Comparison of ENCODE assay signal across 8 mouse cellular contexts in genomic region chr12:86726120-86726640, GRCm38 (mm10). TPM values are rescaled to one million over a fixed set of nuclear protein-coding genes. Genes with fewer than 3 reads are reported as not detected.
A peak's percentile ranks its signal among the peaks of the same experiment; 100 is the strongest.
DNase-seq lines count a peak whose midpoint lies in the region; ATAC-seq lines count a peak whose summit lies in the region.

Angel1 (minus strand) TSS chr12:86726460.

- peak within 1 kb of the TSS; percentile 67 for H3K9ac ChIP-seq in hindbrain, embryonic 12.5 days

- H3K27me3 ChIP-seq in hindbrain, embryonic 12.5 days: no peaks in the 10 kb centered on the region

- peak within 1 kb of the TSS; percentile 57 for H3K4me3 ChIP-seq in hindbrain, embryonic 12.5 days

- peak within 1 kb of the TSS; percentile 25; the same call in 1 of the 2 replicates for H3K27ac ChIP-seq in hindbrain, embryonic 12.5 days

- no peaks in the 10 kb centered on the region for H3K9me3 ChIP-seq in hindbrain, embryonic 12.5 days (replicated peaks)

- no peaks in the 10 kb centered on the region for H3K36me3 ChIP-seq in hindbrain, embryonic 12.5 days

- peak; percentile 98 for ATAC-seq in hindbrain, embryonic 12.5 days (ENCODE audit: low FRiP score)

- DNase-seq in NIH3T3 (ENCODE audit: low read depth): peak; percentile 98
- DNase-seq in cerebellum, postnatal 10 days: peak; percentile 99 to 100
- DNase-seq in frontal cortex, postnatal 10 days (ENCODE audit: low spot score in 2 of 2): peak; percentile 95 to 96
- DNase-seq in layer of hippocampus, postnatal 14 days (ENCODE audit: low spot score in 2 of 2): peak; percentile 91 to 96
- DNase-seq in lung, postnatal 14 days: peak; percentile 98
- DNase-seq in retina, adult 2 months (ENCODE audit: low read depth, low spot score): peak; percentile 92
- DNase-seq in thymus, postnatal 36 days: peak; percentile 99

- peak within 1 kb of the TSS; percentile 66 for H3K4me2 ChIP-seq in hindbrain, embryonic 12.5 days (replicated peaks)

- H3K4me1 ChIP-seq in hindbrain, embryonic 12.5 days: peaks cover 22% of the 10 kb centered on the region

- under 1% methylated on average over 36 of the region's 44 CpGs for WGBS in hindbrain, embryonic 12.5 days

RNA-seq across cellular contexts. Expression of gene Angel1, which starts in this region (rescaled TPM):
- polyA plus RNA-seq in hindbrain, embryonic 12.5 days (2016; fragmentation: Nextera tagmentation; extraction: Ambion mirVana): 15.8 and 17.0 TPM in 2 replicates
- 1 to 10 TPM; 5.9 to 6.2 TPM for total RNA-seq in layer of hippocampus, postnatal 14 days (2021)

Comparison
In these comparisons a context has a peak if more than half of its experiments do, and no peak if none do; other contexts are left out.
1. Peak in every context shown above with its lines: DNase-seq, ATAC-seq, H3K4me3 ChIP-seq and H3K27ac ChIP-seq.